Mouse (Mus musculus) C2C12 (cell line): Measurements from ENCODE around the gene B020004J07Rik. TPM values are rescaled to one million over a fixed set of nuclear protein-coding genes. Genes with fewer than 3 reads are reported as not detected.
"Not testable (repeated sequence)": the region's sequence is repeated elsewhere in the genome, so short reads cannot be mapped to it uniquely, and the experiment has no call there.

ENCODE experiments used
- H3K27me3 ChIP-seq: one replicate; pipeline ENCODE4 v1.6.1; 2011; ENCODE audit not compliant: control insufficient read depth, insufficient read depth, insufficient read length
- H3K36me3 ChIP-seq: one replicate; pipeline ENCODE4 v1.6.1; 2011; ENCODE audit not compliant: control insufficient read depth, insufficient read depth
- H3K4me3 ChIP-seq: one replicate; pipeline ENCODE4 v1.5.1; 2011; ENCODE audit warnings: mild to moderate bottlenecking, control low read depth; ENCODE audit not compliant: poor library complexity, insufficient read depth, severe bottlenecking
- H3K79me2 ChIP-seq: one replicate; pipeline ENCODE4 v1.6.1; 2011; ENCODE audit not compliant: control insufficient read depth, insufficient read depth
- H3K79me3 ChIP-seq: one replicate; pipeline ENCODE4 v1.6.1; 2011; ENCODE audit warnings: low read depth, control low read depth
- H3ac ChIP-seq: one replicate; pipeline ENCODE3; 2011; ENCODE audit warnings: low read depth; ENCODE audit not compliant: control insufficient read depth, insufficient read length
- CEBPB ChIP-seq: IDR thresholded peaks from one replicate; pipeline ENCODE4 v1.6.1; 2011; ENCODE audit warnings: low read depth, mild to moderate bottlenecking, control low read depth, moderate library complexity
- CTCF ChIP-seq: IDR thresholded peaks from one replicate; pipeline ENCODE4 v1.5.1; 2011; ENCODE audit not compliant: control insufficient read depth, insufficient read depth, insufficient read length
- FOSL1 ChIP-seq: IDR thresholded peaks from one replicate; pipeline ENCODE4 v1.8.0; 2011; ENCODE audit warnings: mild to moderate bottlenecking, low read length; ENCODE audit not compliant: poor library complexity, insufficient read depth, severe bottlenecking
- MAX ChIP-seq: IDR thresholded peaks from one replicate; pipeline ENCODE4 v1.6.1; 2011; ENCODE audit warnings: mild to moderate bottlenecking, control low read depth
- MYOD1 ChIP-seq: IDR thresholded peaks from one replicate; pipeline ENCODE4 v1.6.1; 2011; ENCODE audit warnings: low read depth; ENCODE audit not compliant: control insufficient read depth, insufficient read length
- MYOG ChIP-seq: IDR thresholded peaks from one replicate; pipeline ENCODE4 v1.6.1; 2011; ENCODE audit not compliant: control insufficient read depth, insufficient read length; ENCODE audit errors: extremely low read depth
- USF1 ChIP-seq: IDR thresholded peaks from one replicate; pipeline ENCODE4 v1.6.1; 2011; ENCODE audit warnings: low read depth, mild to moderate bottlenecking, control low read depth, moderate library complexity
- long read RNA-seq, 2 experiments: library from polyadenylated mRNA; unstranded; transcript quantifications; one replicate each; pipeline ENCODE4 v2.0.0; 2019 to 2020
- polyA plus RNA-seq: library from polyadenylated mRNA; unstranded; fragments of >200 nt; fragmentation: generic; extraction: Trizol; gene quantifications from one replicate; pipeline ENCODE4 v1.2.1, GENCODE M21; 2012; ENCODE audit warnings: missing spikeins

Gene B020004J07Rik
- polyA plus RNA-seq: not detected
- long read RNA-seq, experiment 1: 0 reads
- long read RNA-seq, experiment 2: 0 reads

DNA sequence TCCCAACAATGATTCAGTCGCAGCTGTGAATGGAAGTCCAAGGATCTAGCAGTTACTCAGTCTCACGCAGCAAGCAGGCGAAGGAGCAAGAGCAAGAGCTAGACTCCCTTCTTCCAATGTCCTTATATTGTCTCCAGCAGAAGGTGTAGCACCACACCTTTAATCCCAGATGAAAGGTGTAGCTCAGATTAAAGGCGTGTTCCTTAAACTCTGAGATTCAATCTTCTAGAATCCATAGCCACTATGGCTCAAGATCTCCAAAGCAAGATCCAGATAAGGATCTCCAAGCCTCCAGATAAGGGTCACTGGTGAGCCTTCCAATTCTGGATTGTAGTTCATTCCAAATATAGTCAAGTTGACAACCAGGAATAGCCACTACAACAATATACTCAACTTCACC, at the start of gene B020004J07Rik:
TSS of gene B020004J07Rik (minus strand) at position 101 of the 400 bp plus-strand sequence.
- H3ac ChIP-seq, H3K27me3 ChIP-seq, H3K79me2 ChIP-seq, H3K79me3 ChIP-seq, H3K4me3 ChIP-seq, H3K36me3 ChIP-seq: not testable (repeated sequence)

DNA sequence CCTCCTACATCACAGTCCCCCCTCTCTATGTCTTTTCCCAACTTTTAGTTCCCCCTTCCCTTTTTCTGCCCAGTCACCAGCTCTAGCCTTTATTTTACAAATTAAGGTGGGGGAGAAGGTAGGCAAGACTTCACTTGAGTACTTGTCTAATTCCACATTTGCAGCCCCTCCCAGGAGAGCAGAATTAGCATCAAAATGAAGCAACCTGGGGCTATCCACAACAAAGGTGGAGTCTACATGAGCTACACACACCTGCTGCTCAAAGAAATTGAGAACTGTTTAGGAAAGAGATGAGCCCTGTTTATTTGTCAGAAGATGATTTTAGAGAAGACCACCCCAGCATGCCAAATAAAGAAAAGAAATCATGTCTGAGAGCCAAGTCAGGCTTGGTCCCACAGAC, 45.6 kb upstream of the B020004J07Rik start:
- H3K79me2 ChIP-seq: no peaks in the 10 kb centered on the region
- TF ChIP-seq FOSL1 (no peak), USF1 (no peak), MAX (no peak), MYOG (no peak), CTCF (no peak), CEBPB (no peak), MYOD1 (no peak)
- H3K27me3 ChIP-seq: no peaks in the 10 kb centered on the region
- H3K4me3 ChIP-seq: no peak overlapping the region
- no peaks in the 10 kb centered on the region for H3K36me3 ChIP-seq
- no peaks in the 10 kb centered on the region for H3K79me3 ChIP-seq
- no peak overlapping the region for H3ac ChIP-seq

GRCm38 (mm10) chr4:101883641-101884040, 39.8 kb upstream of the B020004J07Rik start:
- no peak overlapping the region for H3K4me3 ChIP-seq
- TF ChIP-seq CEBPB (no peak), FOSL1 (no peak), MAX (no peak), MYOD1 (no peak), USF1 (no peak), CTCF (no peak), MYOG (no peak)
- H3ac ChIP-seq: no peak overlapping the region
- H3K36me3 ChIP-seq: no peaks in the 10 kb centered on the region
- no peaks in the 10 kb centered on the region for H3K79me3 ChIP-seq
- no peaks in the 10 kb centered on the region for H3K27me3 ChIP-seq
- no peaks in the 10 kb centered on the region for H3K79me2 ChIP-seq

- not testable (repeated sequence) for H3ac ChIP-seq, H3K27me3 ChIP-seq, H3K4me3 ChIP-seq, H3K79me3 ChIP-seq, H3K79me2 ChIP-seq, H3K36me3 ChIP-seq
Measured at GRCm38 (mm10) chr4:101875687-101876086, 31.9 kb upstream of the B020004J07Rik start.

- not testable (repeated sequence) for H3K79me2 ChIP-seq, H3K27me3 ChIP-seq, H3K79me3 ChIP-seq
Measured at GRCm38 (mm10) chr4:101872031-101872430, 28.2 kb upstream of the B020004J07Rik start.

DNA sequence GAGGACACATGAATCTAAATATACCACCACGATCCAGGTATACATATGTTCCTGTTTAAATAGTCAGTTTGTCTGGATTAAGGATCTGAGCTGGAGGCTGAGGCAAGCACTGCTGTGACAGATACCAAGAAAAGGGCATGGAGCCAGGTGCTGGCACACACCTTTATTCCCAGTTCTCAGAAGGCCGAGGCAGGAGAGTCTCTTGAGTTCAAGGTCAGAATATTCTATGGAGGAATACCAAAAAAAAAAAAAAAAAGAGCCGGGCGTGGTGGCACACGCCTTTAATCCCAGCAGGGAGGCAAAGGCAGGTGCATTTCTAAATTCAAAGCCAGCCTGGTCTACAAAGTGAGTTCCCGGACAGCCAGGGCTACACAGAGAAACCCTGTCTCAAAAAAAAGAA, 18.5 kb upstream of the B020004J07Rik start:
- no peaks in the 10 kb centered on the region for H3K36me3 ChIP-seq
- no peak overlapping the region for H3ac ChIP-seq
- H3K79me2 ChIP-seq: no peaks in the 10 kb centered on the region
- TF ChIP-seq MYOG (no peak), CTCF (no peak), USF1 (no peak), CEBPB (no peak), MYOD1 (no peak), MAX (no peak), FOSL1 (no peak)
- H3K27me3 ChIP-seq: no peaks in the 10 kb centered on the region
- no peak overlapping the region for H3K4me3 ChIP-seq
- H3K79me3 ChIP-seq: no peaks in the 10 kb centered on the region

More at GRCm38 (mm10) chr4:101872031-101872430, 28.2 kb upstream of the B020004J07Rik start:
- not testable (repeated sequence) for H3K4me3 ChIP-seq, H3ac ChIP-seq, H3K36me3 ChIP-seq

GRCm38 (mm10) chr4:101860873-101861272, 17.1 kb upstream of the B020004J07Rik start:
- Histone ChIP-seq H3K79me3 (no peaks in the 10 kb centered on the region), H3K27me3 (no peaks in the 10 kb centered on the region), H3K36me3 (no peaks in the 10 kb centered on the region), H3K79me2 (no peaks in the 10 kb centered on the region), H3K4me3 (no peak overlapping the region), H3ac (no peak overlapping the region)
- no peak for TF ChIP-seq MYOD1
- no peak for TF ChIP-seq FOSL1
- TF ChIP-seq MYOG: no peak
- no peak for TF ChIP-seq MAX
- TF ChIP-seq CTCF: no peak
- TF ChIP-seq CEBPB: no peak
- TF ChIP-seq USF1: no peak
